Mouse (Mus musculus): ENCODE measurements at regions not wholly inside any gene's neighbourhood (a gene's known extent, or its start where the extent isn't known, plus 50 kb on each side); places are given as distances from the start of the nearest gene placed in this dataset.
"Not testable (repeated sequence)": the region's sequence is repeated elsewhere in the genome, so short reads cannot be mapped to it uniquely, and the experiment has no call there.

- DNase-seq (ENCODE audit: low spot score in 2 of 2) = not testable (repeated sequence)
These were observed 1149.5 kb upstream of the 2610301B20Rik start for GRCm38 (mm10) chr4:9724801-9725200.

- no peak for DNase-seq (ENCODE audit: low spot score in 2 of 2)
These were observed 1136.6 kb upstream of the 2610301B20Rik start for GRCm38 (mm10) chr4:9737691-9738090.

- DNase-seq (ENCODE audit: low spot score in 2 of 2) = no peak
These were observed 1126.8 kb upstream of the 2610301B20Rik start for GRCm38 (mm10) chr4:9747411-9747938.

GRCm38 (mm10) chr4:9748110-9748509 is 1126.2 kb upstream of the 2610301B20Rik start:
- no peak for DNase-seq (ENCODE audit: low spot score in 2 of 2)

GRCm38 (mm10) chr4:9749877-9750276 is 1124.4 kb upstream of the 2610301B20Rik start:
- DNase-seq (ENCODE audit: low spot score in 2 of 2) = no peak

- no peak for DNase-seq (ENCODE audit: low spot score in 2 of 2)
These were observed 1123.9 kb upstream of the 2610301B20Rik start for GRCm38 (mm10) chr4:9750404-9750803.

GRCm38 (mm10) chr4:9763321-9763720 is 1111.0 kb upstream of the 2610301B20Rik start:
- no peak for DNase-seq (ENCODE audit: low spot score in 2 of 2)

- no peak for DNase-seq (ENCODE audit: low spot score in 2 of 2)
These were observed 1104.6 kb upstream of the 2610301B20Rik start for GRCm38 (mm10) chr4:9769633-9770205.

GRCm38 (mm10) chr4:9770372-9771102 is 1103.8 kb upstream of the 2610301B20Rik start:
- DNase-seq (ENCODE audit: low spot score in 2 of 2) = peak; percentile 3 to 17

- peak in 1 of 2 experiments; percentile 29 for DNase-seq (ENCODE audit: low spot score in 2 of 2)
These were observed 1103.2 kb upstream of the 2610301B20Rik start for GRCm38 (mm10) chr4:9771103-9771474.

GRCm38 (mm10) chr4:9778391-9778790 is 1095.9 kb upstream of the 2610301B20Rik start:
- DNase-seq (ENCODE audit: low spot score in 2 of 2) = no peak

GRCm38 (mm10) chr4:9779594-9779993 is 1094.7 kb upstream of the 2610301B20Rik start:
- no peak for DNase-seq (ENCODE audit: low spot score in 2 of 2)

- peak in 1 of 2 experiments; percentile 41 for DNase-seq (ENCODE audit: low spot score in 2 of 2)
These were observed 1094.1 kb upstream of the 2610301B20Rik start for GRCm38 (mm10) chr4:9780179-9780578.

GRCm38 (mm10) chr4:9781318-9781717 is 1093.0 kb upstream of the 2610301B20Rik start:
- no peak for DNase-seq (ENCODE audit: low spot score in 2 of 2)

- DNase-seq (ENCODE audit: low spot score in 2 of 2) = no peak
These were observed 1086.4 kb upstream of the 2610301B20Rik start for GRCm38 (mm10) chr4:9787795-9788365.

- no peak for DNase-seq (ENCODE audit: low spot score in 2 of 2)
These were observed 1083.8 kb upstream of the 2610301B20Rik start for GRCm38 (mm10) chr4:9790478-9790877.

Measured in thymus, postnatal 10 days (tissue).